Mouse (Mus musculus): ENCODE data around the gene Ccdc158.

- TF ChIP-seq CTCF (IDR thresholded peaks at IDR 0.05; ENCODE audit: insufficient read depth, low read length): no peak
- no peak for TF ChIP-seq POLR2A (IDR thresholded peaks at IDR 0.05; ENCODE audit: borderline replicate concordance, extremely low read depth, low read depth, low read length)
These were observed 23.2 kb upstream of the Ccdc158 start for GRCm38 (mm10) chr5:92698131-92698836.
